Mouse (Mus musculus) kidney, adult 2 months (tissue): ENCODE results near the gene Tnrc18. TPM values are rescaled to one million over a fixed set of nuclear protein-coding genes. Genes with fewer than 3 reads are reported as not detected.
"Not testable (repeated sequence)": the region's sequence is repeated elsewhere in the genome, so short reads cannot be mapped to it uniquely, and the experiment has no call there.

Source experiments
- DNase-seq: peaks from one replicate; pipeline ENCODE4 v3.0.0; 2021
- H3K27ac ChIP-seq: fragments of 200-500 bp; 2 replicates; pipeline ENCODE4 v1.5.1; 2012; ENCODE audit warnings: low read depth, low read length, control low read depth, inconsistent platforms; ENCODE audit not compliant: insufficient read depth
- H3K27me3 ChIP-seq: fragments of 200-500 bp; replicated peaks from 2 replicates; pipeline ENCODE4 v1.6.1; 2012; ENCODE audit warnings: mild to moderate bottlenecking, moderate library complexity, low read length, inconsistent platforms; ENCODE audit not compliant: control insufficient read depth, insufficient read depth
- H3K36me3 ChIP-seq: fragments of 200-500 bp; 2 replicates; pipeline ENCODE4 v1.6.1; 2012; ENCODE audit warnings: mild to moderate bottlenecking, moderate library complexity, low read length, inconsistent platforms; ENCODE audit not compliant: control insufficient read depth, insufficient read depth
- H3K4me1 ChIP-seq: fragments of 200-500 bp; 2 replicates; pipeline ENCODE4 v1.6.1; 2011; ENCODE audit warnings: low read length; ENCODE audit not compliant: control insufficient read depth, insufficient read depth
- H3K4me3 ChIP-seq: fragments of 200-500 bp; 2 replicates; pipeline ENCODE4 v1.5.1; 2011; ENCODE audit warnings: mild to moderate bottlenecking, low read depth, low read length, control low read depth; ENCODE audit not compliant: insufficient read depth
- CTCF ChIP-seq: fragments of 200-500 bp; conservative IDR thresholded peaks from 2 replicates; pipeline ENCODE4 v1.5.1; 2011; ENCODE audit warnings: low read depth, mild to moderate bottlenecking, control low read depth, low read length, moderate library complexity, mixed read lengths; ENCODE audit not compliant: insufficient read depth, insufficient read length
- POLR2A ChIP-seq: fragments of 200-500 bp; IDR thresholded peaks from one replicate; pipeline ENCODE4 v1.6.1; 2011; ENCODE audit warnings: low read depth, low read length, control low read depth
- WGBS: fragments of 180-500 bp; shearing (Covaris S2); methylation state at CpG from one replicate; pipeline ENCODE4 v1.1.7; 2018; 5-methylcytosine and 5-hydroxymethylcytosine counted together
- polyA plus RNA-seq: library from polyadenylated mRNA; depleted of rRNA; stranded (reverse); fragments of >200 nt; gene quantifications from 2 replicates; pipeline ENCODE4 v1.2.3, GENCODE M21; 2012

The Tnrc18 gene
- polyA plus RNA-seq, 1 experiment: 32.1 TPM

DNA sequence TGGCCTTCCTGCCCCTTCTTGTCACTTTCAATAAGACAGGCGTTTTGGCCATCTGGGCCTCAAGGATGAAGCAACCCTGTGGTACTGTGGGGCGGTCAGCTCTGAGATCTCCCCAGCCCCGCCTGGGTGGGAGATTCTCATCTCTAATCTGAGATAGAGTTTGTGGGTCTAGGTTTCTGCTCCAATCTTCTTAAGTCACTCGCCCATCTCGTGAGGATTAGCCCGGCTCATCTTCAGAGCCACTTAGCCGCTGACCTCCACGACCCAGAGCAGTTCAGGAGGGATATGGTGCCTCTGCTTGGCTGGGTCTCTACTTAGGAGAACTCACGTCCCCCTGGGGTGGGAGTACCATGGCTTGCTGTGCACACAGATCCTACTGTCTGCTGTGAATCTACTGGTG lies 33.0 kb upstream of the Tnrc18 start:
- Histone ChIP-seq H3K4me3 (no peak overlapping the region), H3K27me3 (no peaks in the 10 kb centered on the region), H3K36me3 (no peaks in the 10 kb centered on the region), H3K4me1 (no peaks in the 10 kb centered on the region), H3K27ac (no peak overlapping the region)
- TF ChIP-seq POLR2A: no peak
- no peak for TF ChIP-seq CTCF
- 79% methylated on average over 9 of the region's 9 CpGs for WGBS
- no peak for DNase-seq

DNA sequence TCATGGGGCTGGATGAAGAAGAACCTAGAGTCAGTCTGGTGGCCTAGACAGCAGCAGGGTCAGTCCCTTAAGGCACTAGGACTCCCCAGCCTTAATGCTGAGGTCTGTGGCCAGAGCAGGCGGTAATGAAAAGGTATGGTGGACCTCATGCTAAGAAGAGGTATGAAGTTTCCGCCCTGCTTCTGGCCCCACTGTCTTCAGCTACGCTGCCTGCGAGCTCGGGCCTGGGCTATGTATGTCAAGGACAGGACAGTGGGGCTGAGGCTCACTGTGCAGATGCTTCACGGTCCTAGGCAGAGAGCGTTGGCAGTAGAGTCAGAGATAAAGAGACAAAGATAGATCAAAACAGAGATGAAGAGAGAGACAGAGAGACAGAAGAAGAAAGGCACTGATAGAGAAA lies 31.4 kb upstream of the Tnrc18 start:
- 94% methylated on average over 7 of the region's 7 CpGs for WGBS

GRCm38 (mm10) chr5:142848149-142848548 lies 30.7 kb upstream of the Tnrc18 start:
- no peaks in the 10 kb centered on the region for H3K36me3 ChIP-seq
- no peaks in the 10 kb centered on the region for H3K4me1 ChIP-seq
- no peak for DNase-seq
- no peaks in the 10 kb centered on the region for H3K27me3 ChIP-seq
- no peak overlapping the region for H3K27ac ChIP-seq
- WGBS: 61% methylated on average over 3 of the region's 3 CpGs
- no peak overlapping the region for H3K4me3 ChIP-seq
- no peak for TF ChIP-seq CTCF
- no peak for TF ChIP-seq POLR2A

More for the DNA sequence above, 31.4 kb upstream of the Tnrc18 start:
- Histone ChIP-seq H3K27me3 (no peaks in the 10 kb centered on the region), H3K4me1 (no peaks in the 10 kb centered on the region), H3K36me3 (no peaks in the 10 kb centered on the region), H3K4me3 (no peak overlapping the region), H3K27ac (no peak overlapping the region)
- TF ChIP-seq POLR2A: no peak
- no peak for TF ChIP-seq CTCF
- no peak for DNase-seq

DNA sequence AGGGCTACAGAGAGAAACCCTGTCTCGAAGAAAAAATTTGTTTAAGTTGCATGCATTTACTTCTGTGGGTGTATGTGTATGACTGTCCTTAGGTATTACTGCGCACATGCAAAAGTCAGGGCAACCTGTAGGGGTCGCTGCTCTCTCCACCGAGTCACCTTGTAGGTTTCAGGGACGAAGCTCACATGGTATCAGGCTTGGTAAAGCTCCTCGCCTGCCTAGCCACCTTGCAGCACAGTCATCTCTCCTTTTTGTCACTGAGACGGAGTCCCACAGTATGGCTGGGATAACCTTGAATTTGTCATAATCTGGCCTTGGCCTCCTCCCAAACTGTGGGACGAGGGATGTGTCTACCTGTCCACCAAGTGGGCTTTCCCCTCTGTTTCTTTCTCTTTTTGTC lies 27.0 kb upstream of the Tnrc18 start:
- no peaks in the 10 kb centered on the region for H3K27me3 ChIP-seq
- H3K36me3 ChIP-seq: no peaks in the 10 kb centered on the region
- TF ChIP-seq POLR2A (no peak), CTCF (peak; percentile 55)
- 65% methylated on average over 8 of the region's 8 CpGs for WGBS
- H3K4me3 ChIP-seq: no peak overlapping the region
- H3K4me1 ChIP-seq: no peaks in the 10 kb centered on the region
- DNase-seq: peak; percentile 19
- H3K27ac ChIP-seq: no peak overlapping the region

DNA sequence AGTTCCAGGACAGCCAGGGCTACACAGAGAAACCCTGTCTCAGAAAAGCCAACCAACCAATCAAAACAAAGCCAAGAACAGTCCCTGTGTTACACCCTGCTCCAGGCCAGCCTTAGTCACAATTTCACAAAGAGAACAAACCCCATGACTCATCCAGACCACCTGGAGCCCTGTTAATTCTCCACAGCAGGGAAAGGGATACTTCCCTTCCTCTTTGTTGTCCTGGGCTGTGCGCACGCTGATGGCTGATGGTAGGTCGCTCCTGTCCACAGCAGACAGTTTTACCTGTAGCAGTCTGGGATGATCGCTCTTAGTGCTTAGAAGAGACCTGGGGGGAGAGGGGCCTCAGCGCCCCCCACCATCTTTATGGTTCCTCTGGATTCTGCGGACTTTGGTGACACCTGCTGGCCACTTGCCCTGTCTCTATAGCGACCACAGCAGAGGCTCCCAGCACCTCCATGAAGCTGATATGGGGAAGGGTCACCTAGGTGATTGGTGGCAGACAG lies 24.7 kb upstream of the Tnrc18 start:
- no peak overlapping the region for H3K27ac ChIP-seq
- H3K36me3 ChIP-seq: no peaks in the 10 kb centered on the region
- H3K4me1 ChIP-seq: no peaks in the 10 kb centered on the region
- TF ChIP-seq CTCF (peak; percentile 67), POLR2A (no peak)
- peak; percentile 32 for DNase-seq
- H3K4me3 ChIP-seq: no peak overlapping the region
- H3K27me3 ChIP-seq: no peaks in the 10 kb centered on the region
- 45% methylated on average over 7 of the region's 7 CpGs for whole genome bisulfite sequencing

GRCm38 (mm10) chr5:142841372-142842136 lies 24.1 kb upstream of the Tnrc18 start:
- Histone ChIP-seq H3K36me3 (no peaks in the 10 kb centered on the region), H3K4me1 (no peaks in the 10 kb centered on the region), H3K27ac (no peak overlapping the region), H3K27me3 (no peaks in the 10 kb centered on the region), H3K4me3 (no peak overlapping the region)
- 72% methylated on average over 8 of the region's 8 CpGs for WGBS
- TF ChIP-seq CTCF (no peak), POLR2A (no peak)
- DNase-seq: peak; percentile 20

DNA sequence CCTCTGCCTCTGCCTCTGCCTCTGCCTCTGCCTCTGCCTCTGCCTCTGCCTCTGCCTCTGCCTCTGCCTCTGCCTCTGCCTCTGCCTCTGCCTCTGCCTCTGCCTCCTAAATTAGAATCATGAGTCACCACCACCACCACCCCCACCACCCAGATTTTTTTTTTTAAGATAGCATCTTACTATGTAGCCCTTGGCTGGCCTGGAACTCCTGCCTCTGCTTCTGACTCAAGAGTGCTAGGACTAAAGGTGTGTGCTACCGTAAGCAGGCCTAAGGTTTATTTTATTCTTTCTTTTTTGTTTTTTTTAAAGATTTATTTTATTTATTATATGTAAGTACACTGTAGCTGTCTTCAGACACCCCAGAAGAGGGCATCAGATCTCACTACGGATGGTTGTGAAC lies 20.0 kb upstream of the Tnrc18 start:
- H3K27ac ChIP-seq, H3K4me1 ChIP-seq, H3K36me3 ChIP-seq, H3K27me3 ChIP-seq, DNase-seq, H3K4me3 ChIP-seq: not testable (repeated sequence)
- 100% methylated on average over 2 of the region's 2 CpGs for WGBS
